Mouse (Mus musculus) lung, embryonic 15.5 days (tissue): ENCODE results near the gene Vps9d1. TPM values are rescaled to one million over a fixed set of nuclear protein-coding genes. Genes with fewer than 3 reads are reported as not detected.
"Not testable (repeated sequence)": the region's sequence is repeated elsewhere in the genome, so short reads cannot be mapped to it uniquely, and the experiment has no call there.

Source experiments
- ATAC-seq: fragments of 200-750 bp; cut with Nextera tagmentation; 2 replicates; pipeline ENCODE4 v1.8.0; 2017; ENCODE audit warnings: moderate number of reproducible peaks, borderline replicate concordance; ENCODE audit not compliant: low FRiP score, low TSS enrichment; ENCODE audit errors: extremely low read depth
- H3K27ac ChIP-seq: fragments of 300-500 bp; sonication (generic); 2 replicates; pipeline ENCODE4 v1.5.1; 2015; ENCODE audit warnings: moderate library complexity, mild to moderate bottlenecking, inconsistent platforms
- H3K27me3 ChIP-seq: fragments of 300-500 bp; sonication (generic); 2 replicates; pipeline ENCODE4 v1.6.1; 2015; ENCODE audit warnings: inconsistent platforms
- H3K36me3 ChIP-seq: fragments of 300-500 bp; sonication (generic); 2 replicates; pipeline ENCODE4 v1.6.1; 2015; ENCODE audit warnings: inconsistent platforms
- H3K4me1 ChIP-seq: fragments of 300-500 bp; sonication (generic); 2 replicates; pipeline ENCODE4 v1.6.1; 2015; ENCODE audit warnings: inconsistent platforms
- H3K4me2 ChIP-seq: fragments of 300-500 bp; sonication (generic); 2 replicates; pipeline ENCODE4 v1.6.1; 2015; ENCODE audit warnings: inconsistent platforms, mild to moderate bottlenecking, moderate library complexity
- H3K4me3 ChIP-seq: fragments of 300-500 bp; sonication (generic); 2 replicates; pipeline ENCODE4 v1.5.1; 2015; ENCODE audit warnings: mild to moderate bottlenecking, inconsistent platforms
- H3K9ac ChIP-seq: fragments of 300-500 bp; sonication (generic); 2 replicates; pipeline ENCODE4 v1.6.1; 2015; ENCODE audit warnings: inconsistent platforms
- H3K9me3 ChIP-seq: fragments of 300-500 bp; sonication (generic); 2 replicates; pipeline ENCODE4 v1.6.1; 2016; ENCODE audit warnings: inconsistent platforms
- WGBS: fragments of 180-500 bp; shearing (Covaris S2); methylation state at CpG from one replicate; pipeline ENCODE4 v1.1.7; 2015; 5-methylcytosine and 5-hydroxymethylcytosine counted together
- polyA plus RNA-seq: library from polyadenylated mRNA; unstranded; fragments of >200 nt; fragmentation: Nextera tagmentation; extraction: Ambion mirVana; gene quantifications from 2 replicates; pipeline ENCODE4 v1.2.1, GENCODE M21; 2015

The Vps9d1 gene
- polyA plus RNA-seq, 1 experiment from 2014 or later, result 24.6 TPM

- H3K4me2 ChIP-seq, result no peak overlapping the region
- no peak overlapping the region for H3K9ac ChIP-seq
- no peaks in the 10 kb centered on the region; the same call in 1 of the 2 replicates for H3K27me3 ChIP-seq
- no peaks in the 10 kb centered on the region for H3K4me1 ChIP-seq
- ATAC-seq, result no peak
- WGBS, result 69% methylated on average over 3 of the region's 3 CpGs
- no peak overlapping the region for H3K4me3 ChIP-seq
- H3K9me3 ChIP-seq, result no peaks in the 10 kb centered on the region
- peaks cover 33% of the 10 kb centered on the region for H3K36me3 ChIP-seq
- H3K27ac ChIP-seq, result no peak overlapping the region
These were observed 50.6 kb downstream of the Vps9d1 start for GRCm38 (mm10) chr8:123203571-123203970.

- no peak overlapping the region for H3K4me2 ChIP-seq
- WGBS, result 23% methylated on average over 5 of the region's 5 CpGs
- H3K4me1 ChIP-seq, result no peaks in the 10 kb centered on the region
- H3K4me3 ChIP-seq, result no peak overlapping the region
- no peak overlapping the region for H3K9ac ChIP-seq
- no peak for ATAC-seq
- H3K36me3 ChIP-seq, result peaks cover 24% of the 10 kb centered on the region
- H3K27ac ChIP-seq, result no peak overlapping the region
- H3K9me3 ChIP-seq, result no peaks in the 10 kb centered on the region
- H3K27me3 ChIP-seq, result no peaks in the 10 kb centered on the region; the same call in 1 of the 2 replicates
These were observed 51.9 kb downstream of the Vps9d1 start for GRCm38 (mm10) chr8:123202288-123202687.

- H3K36me3 ChIP-seq, result peaks cover 4% of the 10 kb centered on the region; the same call in 1 of the 2 replicates
- 31% methylated on average over 14 of the region's 14 CpGs for WGBS
- peak; percentile 55; the same call in 1 of the 2 replicates for ATAC-seq
These were observed 54.3 kb downstream of the Vps9d1 start for GRCm38 (mm10) chr8:123199864-123200263.

GRCm38 (mm10) chr8:123197016-123197415, 57.1 kb downstream of the Vps9d1 start:
- H3K4me3 ChIP-seq, H3K4me1 ChIP-seq, H3K4me2 ChIP-seq, H3K27ac ChIP-seq, H3K36me3 ChIP-seq, H3K9ac ChIP-seq, H3K27me3 ChIP-seq, H3K9me3 ChIP-seq, ATAC-seq: not testable (repeated sequence)
- WGBS, result 77% methylated on average over 5 of the region's 5 CpGs

More at GRCm38 (mm10) chr8:123199864-123200263, 54.3 kb downstream of the Vps9d1 start:
- Histone ChIP-seq H3K4me1 (no peaks in the 10 kb centered on the region), H3K9me3 (no peaks in the 10 kb centered on the region), H3K9ac (no peak overlapping the region), H3K4me2 (no peak overlapping the region), H3K4me3 (no peak overlapping the region), H3K27me3 (no peaks in the 10 kb centered on the region; the same call in 1 of the 2 replicates), H3K27ac (no peak overlapping the region)

GRCm38 (mm10) chr8:123193771-123194170, 60.4 kb downstream of the Vps9d1 start:
- no peak for ATAC-seq
- WGBS, result 88% methylated on average over 9 of the region's 9 CpGs

More at GRCm38 (mm10) chr8:123193771-123194170, 60.4 kb downstream of the Vps9d1 start:
- Histone ChIP-seq H3K4me2 (no peak overlapping the region), H3K4me3 (no peak overlapping the region), H3K9me3 (no peaks in the 10 kb centered on the region), H3K36me3 (no peaks in the 10 kb centered on the region), H3K4me1 (peaks cover 11% of the 10 kb centered on the region), H3K27ac (no peak overlapping the region), H3K27me3 (no peaks in the 10 kb centered on the region), H3K9ac (no peak overlapping the region)

Other genes with a start within 250 kb of the Vps9d1 start
- 56.8 and 59.6 TPM in 2 replicates for gene Ankrd11, start 212.1 kb downstream of the Vps9d1 start, polyA plus RNA-seq
- 45.2 and 46.4 TPM in 2 replicates for gene Spg7, start 191.4 kb downstream of the Vps9d1 start, polyA plus RNA-seq
- gene Rpl13, start 152.0 kb downstream of the Vps9d1 start, polyA plus RNA-seq, result 1,444 and 1,500 TPM in 2 replicates
- 0.34 and 0.50 TPM in 2 replicates for gene Cpne7, start 137.0 kb downstream of the Vps9d1 start, polyA plus RNA-seq
- 16.8 and 16.9 TPM in 2 replicates for gene Sult5a1, start 96.0 kb downstream of the Vps9d1 start, polyA plus RNA-seq
- gene Dpep1, start 68.1 kb downstream of the Vps9d1 start, polyA plus RNA-seq, result 4.5 and 6.1 TPM in 2 replicates
- gene Chmp1a, start 41.6 kb downstream of the Vps9d1 start, polyA plus RNA-seq, result 135 and 141 TPM in 2 replicates
- 4.9 and 5.5 TPM in 2 replicates for gene Spata33, start 41.5 kb downstream of the Vps9d1 start, polyA plus RNA-seq
- 30.0 and 32.1 TPM in 2 replicates for gene Cdk10, start 29.5 kb downstream of the Vps9d1 start, polyA plus RNA-seq
- 4.6 and 4.8 TPM in 2 replicates for gene Spata2l, start 18.1 kb downstream of the Vps9d1 start, polyA plus RNA-seq
- 19.4 and 21.6 TPM in 2 replicates for gene Zfp276, start 153 bp downstream of the Vps9d1 start, polyA plus RNA-seq
- gene Fanca, start 64.2 kb upstream of the Vps9d1 start, polyA plus RNA-seq, result 29.0 and 30.0 TPM in 2 replicates
- gene Spire2, start 78.4 kb upstream of the Vps9d1 start, polyA plus RNA-seq, result 1.3 and 1.4 TPM in 2 replicates
- 143 and 162 TPM in 2 replicates for gene Tcf25, start 119.4 kb upstream of the Vps9d1 start, polyA plus RNA-seq
- gene Mc1r, start 152.8 kb upstream of the Vps9d1 start, polyA plus RNA-seq, result not detected in 2 replicates
- gene Tubb3, start 157.1 kb upstream of the Vps9d1 start, polyA plus RNA-seq, result 4.6 and 11.4 TPM in 2 replicates
- gene Def8, start 169.2 kb upstream of the Vps9d1 start, polyA plus RNA-seq, result 29.7 and 31.1 TPM in 2 replicates
- gene Afg3l1, start 223.6 kb upstream of the Vps9d1 start, polyA plus RNA-seq, result 48.2 and 50.5 TPM in 2 replicates